Mouse (Mus musculus) ES-E14 (cell line): Measurements from ENCODE around the gene Creb3l4. TPM values are rescaled to one million over a fixed set of nuclear protein-coding genes. Genes with fewer than 3 reads are reported as not detected.

Source experiments
- DNase-seq: peaks from one replicate; pipeline ENCODE4 v3.0.0-alpha.2; 2013; ENCODE audit warnings: low read depth, low spot score
- H3K27ac ChIP-seq: 2 replicates; pipeline ENCODE4 v1.5.1; 2012; ENCODE audit warnings: low read depth, mild to moderate bottlenecking, low read length, moderate library complexity, mixed read lengths; ENCODE audit not compliant: poor library complexity, insufficient read depth, severe bottlenecking
- H3K36me3 ChIP-seq: 2 replicates; pipeline ENCODE4 v1.6.1; 2012; ENCODE audit warnings: mild to moderate bottlenecking, low read length, moderate library complexity, mixed read lengths; ENCODE audit not compliant: control insufficient read depth, poor library complexity, insufficient read depth, severe bottlenecking
- H3K4me1 ChIP-seq, 2 experiments: fragments of 150-350 bp in 1 of 2; sonication (generic) in 1 of 2; 2 replicates each; pipeline ENCODE4 v1.6.1; 2012; ENCODE audit warnings: low read length in 2 of 2, mild to moderate bottlenecking in 1 of 2, mixed read lengths in 1 of 2; ENCODE audit not compliant: control insufficient read depth in 2 of 2, insufficient read depth in 2 of 2, poor library complexity in 1 of 2
- H3K4me3 ChIP-seq, 2 experiments: fragments of 150-350 bp in 1 of 2; sonication (generic) in 1 of 2; 2 replicates each; pipeline ENCODE4 v1.5.1; 2012; ENCODE audit warnings: low read length in 2 of 2, low read depth in 1 of 2, mild to moderate bottlenecking in 1 of 2, mixed read lengths in 1 of 2; ENCODE audit not compliant: insufficient read depth in 1 of 2, poor library complexity in 1 of 2, severe bottlenecking in 1 of 2
- H3K9ac ChIP-seq: 2 replicates; pipeline ENCODE4 v1.6.1; 2012; ENCODE audit warnings: low read depth, mild to moderate bottlenecking, low read length, mixed read lengths; ENCODE audit not compliant: poor library complexity, insufficient read depth, severe bottlenecking
- H3K9me3 ChIP-seq: fragments of 150-350 bp; sonication (generic); 2 replicates; pipeline ENCODE4 v1.6.1; 2012; ENCODE audit warnings: low read depth, mild to moderate bottlenecking, low read length; ENCODE audit not compliant: control insufficient read depth, insufficient read depth
- CHD2 ChIP-seq: IDR thresholded peaks from 2 replicates; pipeline ENCODE4 v1.6.1; 2014; ENCODE audit warnings: mild to moderate bottlenecking, low read depth, low read length, inconsistent platforms
- HCFC1 ChIP-seq: IDR thresholded peaks from 2 replicates; pipeline ENCODE4 v1.6.1; 2012; ENCODE audit warnings: low read length, inconsistent platforms, borderline replicate concordance; ENCODE audit not compliant: insufficient read depth
- MAFK ChIP-seq: IDR thresholded peaks from 2 replicates; pipeline ENCODE4 v1.6.1; 2014; ENCODE audit warnings: mild to moderate bottlenecking, low read depth, low read length, inconsistent platforms; ENCODE audit not compliant: insufficient read depth
- ZC3H11A ChIP-seq: IDR thresholded peaks from 2 replicates; pipeline ENCODE4 v1.6.1; 2012; ENCODE audit warnings: low read depth, mild to moderate bottlenecking, inconsistent platforms, low read length, borderline replicate concordance
- ZNF384 ChIP-seq: IDR thresholded peaks from 2 replicates; pipeline ENCODE4 v1.6.1; 2012; ENCODE audit warnings: low read depth, low read length, inconsistent platforms
- in situ Hi-C, 2 experiments: fragments of 600-800 bp; cut with MboI; formaldehyde crosslinking; loops; one replicate each; pipeline ENCODE4 v1.15.1; 2025; ENCODE audit warnings: low sequenced_read_pairs in 2 of 2, inconsistent platforms in 1 of 2; ENCODE audit not compliant: unreplicated experiment in 2 of 2
- total RNA-seq: library from RNA; depleted of rRNA; stranded (reverse); fragments of 300-350 nt; gene quantifications from 2 replicates; pipeline ENCODE4 v1.2.3, GENCODE M21; 2012

The Creb3l4 gene
- total RNA-seq, 1 experiment = 2.3 TPM

DNA sequence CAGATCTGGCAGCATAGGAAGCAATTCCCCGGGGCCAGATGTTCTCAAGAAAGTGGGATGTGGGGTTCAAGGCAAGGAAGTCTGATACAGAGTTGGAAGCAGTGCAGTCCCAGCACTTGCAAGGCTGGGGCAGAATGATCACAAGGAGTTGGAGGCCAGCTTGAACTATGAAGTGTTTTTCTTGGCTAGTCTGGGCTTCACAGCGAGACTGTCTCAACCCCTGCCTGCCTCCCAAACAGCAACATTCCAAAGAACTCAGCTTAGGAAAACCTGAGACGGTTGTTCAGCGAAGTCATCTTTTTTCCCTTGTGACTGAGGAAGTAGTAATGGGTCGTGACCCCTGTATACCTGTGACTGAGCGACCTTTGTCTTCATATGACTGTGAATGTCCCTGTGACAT lies 7.5 kb upstream of the Creb3l4 start:
- H3K4me1 ChIP-seq = peaks cover 4 to 5% of the 10 kb centered on the region in 2 experiments; a peak in 3 of 4 replicates
- in situ Hi-C loops = no loop called here
- no peak overlapping the region for H3K27ac ChIP-seq
- TF ChIP-seq HCFC1 (no peak), MAFK (no peak), ZNF384 (no peak), ZC3H11A (no peak), CHD2 (no peak)
- DNase-seq = no peak
- H3K9me3 ChIP-seq = no peaks in the 10 kb centered on the region
- H3K36me3 ChIP-seq = peaks cover 11% of the 10 kb centered on the region
- H3K4me3 ChIP-seq = no peak overlapping the region
- no peak overlapping the region for H3K9ac ChIP-seq

DNA sequence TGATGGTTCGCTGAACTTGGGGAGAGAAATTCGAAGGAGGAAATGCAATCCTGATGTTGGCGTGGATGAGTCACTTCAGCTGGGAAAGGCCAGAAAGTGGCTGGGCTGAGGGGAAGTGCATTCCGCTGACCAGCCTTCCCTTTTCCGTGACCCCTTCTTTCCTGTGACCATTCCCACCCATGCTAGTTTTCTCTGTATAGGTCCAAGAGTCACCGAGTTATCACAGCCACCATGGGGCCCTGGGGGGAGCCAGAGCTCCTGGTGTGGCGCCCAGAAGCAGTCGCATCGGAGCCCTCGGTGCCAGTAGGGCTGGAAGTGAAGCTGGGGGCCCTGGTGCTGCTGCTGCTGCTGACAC lies 5.4 kb upstream of the Creb3l4 start:
- Histone ChIP-seq H3K4me1 (peaks cover 0 to 5% of the 10 kb centered on the region in 2 experiments; a peak in 2 of 4 replicates), H3K36me3 (peaks cover 11% of the 10 kb centered on the region), H3K27ac (no peak overlapping the region; the same call in 1 of the 2 replicates), H3K4me3 (peak overlapping the region; percentile 76 to 93), H3K9me3 (no peaks in the 10 kb centered on the region), H3K9ac (peak overlapping the region; percentile 83)
- in situ Hi-C loops = no loop called here
- no peak for DNase-seq
- TF ChIP-seq HCFC1 (no peak), ZNF384 (no peak), CHD2 (no peak), ZC3H11A (no peak), MAFK (no peak)

DNA sequence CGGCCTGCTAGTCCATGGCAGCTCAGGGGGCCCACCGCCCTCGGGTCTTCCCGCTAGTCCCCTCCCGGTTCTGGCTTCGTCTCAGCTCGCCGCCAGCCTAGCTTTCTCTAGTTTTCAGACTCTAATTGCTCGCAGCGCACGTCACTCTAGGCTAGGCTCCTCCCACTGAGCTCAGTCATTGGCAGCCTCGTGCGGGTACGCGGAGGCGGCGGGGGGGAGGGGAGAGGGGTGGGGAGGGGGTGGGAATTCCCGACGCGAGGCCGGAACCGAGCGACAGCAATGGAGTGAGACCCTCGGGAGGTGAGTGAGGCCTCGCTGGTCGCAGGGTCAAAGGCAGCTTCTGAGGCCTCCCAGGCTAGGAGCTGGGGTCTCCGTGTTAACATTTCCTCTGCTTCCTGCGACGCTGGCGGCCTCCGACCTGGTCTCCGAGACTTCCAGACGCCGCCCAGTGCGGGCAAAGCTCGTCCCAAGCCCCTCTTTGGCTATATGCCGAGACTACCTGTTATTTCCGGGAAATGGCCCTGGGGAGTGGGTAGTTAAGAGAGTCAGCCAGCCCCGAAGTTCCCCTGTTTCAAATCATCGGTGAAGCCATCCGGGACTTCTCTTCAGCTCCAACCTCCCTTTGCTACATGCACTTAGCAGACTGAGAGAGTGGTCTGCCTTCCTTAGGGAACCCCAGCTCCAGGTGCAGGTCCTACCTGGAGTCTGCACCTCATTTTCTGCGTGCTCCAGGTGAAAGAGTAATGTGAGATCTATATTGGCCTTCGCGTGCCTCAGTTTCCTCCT lies 4.8 kb upstream of the Creb3l4 start, which contains the start of gene Slc39a1:
Gene Slc39a1, plus strand, starts transcription at position 213 of the 786 bp plus-strand sequence.
- Histone ChIP-seq H3K9ac (peak within 1 kb of the TSS; percentile 83), H3K9me3 (no peaks in the 10 kb centered on the region), H3K36me3 (peaks cover 11% of the 10 kb centered on the region), H3K4me1 (peaks cover 0 to 4% of the 10 kb centered on the region in 2 experiments; a peak in 2 of 4 replicates), H3K27ac (peak within 1 kb of the TSS; percentile 74), H3K4me3 (peak within 1 kb of the TSS; percentile 76 to 93)
- peak; percentile 96 for DNase-seq
- in situ Hi-C loops = no loop called here
- TF ChIP-seq ZNF384 (no peak), CHD2 (no peak), ZC3H11A (no peak), HCFC1 (no peak), MAFK (no peak)

DNA sequence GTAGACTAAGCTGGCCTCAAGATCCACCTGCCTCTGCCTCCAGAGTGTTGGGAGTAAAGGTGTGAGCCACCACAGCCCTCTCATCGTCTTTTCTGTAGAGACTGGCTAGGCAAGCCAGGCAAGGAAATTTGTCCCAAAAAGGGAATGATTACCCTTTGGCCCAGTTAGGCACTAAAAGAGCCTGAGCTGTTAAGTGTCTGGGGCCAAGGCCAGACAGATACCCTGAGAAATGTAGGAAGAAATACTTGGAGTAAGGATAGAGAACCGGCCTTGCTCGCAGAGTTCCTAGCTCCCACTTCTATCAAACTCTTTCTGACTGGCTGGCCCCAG lies 4.3 kb upstream of the Creb3l4 start:
- H3K4me1 ChIP-seq = peaks cover 0 to 7% of the 10 kb centered on the region in 2 experiments; a peak in 2 of 4 replicates
- peak overlapping the region; percentile 28 to 93 for H3K4me3 ChIP-seq
- H3K9ac ChIP-seq = peak overlapping the region; percentile 49
- no peak for TF ChIP-seq ZC3H11A
- no peak for TF ChIP-seq CHD2
- TF ChIP-seq MAFK = no peak
- TF ChIP-seq ZNF384 = no peak
- TF ChIP-seq HCFC1 = no peak
- in situ Hi-C loops = no loop called here
- H3K36me3 ChIP-seq = peaks cover 11% of the 10 kb centered on the region
- H3K27ac ChIP-seq = peak overlapping the region; percentile 74
- DNase-seq = no peak
- no peaks in the 10 kb centered on the region for H3K9me3 ChIP-seq
